Mouse (Mus musculus): ENCODE measurements around the gene Lalba. TPM values are rescaled to one million over a fixed set of nuclear protein-coding genes. Genes with fewer than 3 reads are reported as not detected.

The Lalba gene
- polyA plus RNA-seq, 1 experiment from 2014 or later, result not detected

DNA sequence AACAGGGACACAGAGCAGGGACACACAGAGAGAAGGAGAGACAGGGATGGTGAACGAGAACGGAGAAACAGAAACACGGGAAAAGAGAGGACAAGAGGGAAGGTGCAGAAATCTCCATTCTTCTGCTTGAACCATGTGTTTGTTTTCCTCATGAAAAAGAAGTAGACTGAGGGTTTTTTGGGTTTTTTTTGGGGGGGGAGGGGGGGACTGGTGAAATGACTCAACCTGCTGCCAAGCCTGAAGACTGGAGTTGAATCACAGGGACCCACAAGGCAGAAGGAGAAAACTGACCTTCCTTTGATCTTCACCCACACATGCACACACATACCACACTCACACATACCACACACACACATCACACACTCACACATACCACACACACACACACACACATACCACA, 20.8 kb upstream of the Lalba start:
- Histone ChIP-seq H3K9me3 (ENCODE audit: control insufficient read depth, low read length) (no peaks in the 10 kb centered on the region), H3K4me1 (ENCODE audit: control insufficient read depth, insufficient read depth, low read length) (no peaks in the 10 kb centered on the region), H3K9ac (ENCODE audit: low read depth, low read length) (no peak overlapping the region), H3K27ac (ENCODE audit: low read length) (no peak overlapping the region), H3K27me3 (replicated peaks; ENCODE audit: control insufficient read depth, insufficient read depth, low read length) (no peaks in the 10 kb centered on the region), H3K4me3 (ENCODE audit: low read length) (no peak overlapping the region), H3K4me2 (ENCODE audit: low read depth, low read length) (no peak overlapping the region), H3K36me3 (ENCODE audit: control insufficient read depth, insufficient read depth, low read length) (no peaks in the 10 kb centered on the region)
- WGBS, result 82% methylated on average over 3 of the region's 3 CpGs
- ATAC-seq, result no peak

DNA sequence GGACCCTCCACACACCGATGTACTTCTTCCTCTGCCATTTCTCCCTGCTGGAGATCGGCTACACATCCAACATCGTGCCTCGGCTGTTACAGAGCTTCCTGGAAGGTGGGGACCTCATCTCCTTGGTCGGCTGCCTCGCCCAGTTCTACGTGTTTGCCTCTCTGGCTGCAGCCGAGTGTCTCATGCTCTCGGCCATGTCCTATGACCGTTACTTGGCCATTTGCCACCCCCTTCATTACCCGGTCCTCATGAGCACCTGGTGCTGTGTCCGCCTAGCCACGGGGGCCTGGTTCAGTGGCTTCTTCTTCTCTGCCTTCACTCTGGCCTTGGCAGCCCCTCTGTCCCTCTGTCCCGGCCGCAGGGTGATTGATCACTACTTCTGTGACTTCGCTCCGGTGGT, 15.1 kb upstream of the Lalba start:
- H3K4me1 ChIP-seq (ENCODE audit: control insufficient read depth, insufficient read depth, low read length), result no peaks in the 10 kb centered on the region
- no peaks in the 10 kb centered on the region for H3K36me3 ChIP-seq (ENCODE audit: control insufficient read depth, insufficient read depth, low read length)
- H3K4me2 ChIP-seq (ENCODE audit: low read depth, low read length), result no peak overlapping the region
- H3K4me3 ChIP-seq (ENCODE audit: low read length), result no peak overlapping the region
- 85% methylated on average over 17 of the region's 17 CpGs for WGBS
- H3K9ac ChIP-seq (ENCODE audit: low read depth, low read length), result no peak overlapping the region
- H3K9me3 ChIP-seq (ENCODE audit: control insufficient read depth, low read length), result no peaks in the 10 kb centered on the region
- H3K27me3 ChIP-seq (replicated peaks; ENCODE audit: control insufficient read depth, insufficient read depth, low read length), result no peaks in the 10 kb centered on the region
- no peak overlapping the region for H3K27ac ChIP-seq (ENCODE audit: low read length)
- no peak for ATAC-seq

DNA sequence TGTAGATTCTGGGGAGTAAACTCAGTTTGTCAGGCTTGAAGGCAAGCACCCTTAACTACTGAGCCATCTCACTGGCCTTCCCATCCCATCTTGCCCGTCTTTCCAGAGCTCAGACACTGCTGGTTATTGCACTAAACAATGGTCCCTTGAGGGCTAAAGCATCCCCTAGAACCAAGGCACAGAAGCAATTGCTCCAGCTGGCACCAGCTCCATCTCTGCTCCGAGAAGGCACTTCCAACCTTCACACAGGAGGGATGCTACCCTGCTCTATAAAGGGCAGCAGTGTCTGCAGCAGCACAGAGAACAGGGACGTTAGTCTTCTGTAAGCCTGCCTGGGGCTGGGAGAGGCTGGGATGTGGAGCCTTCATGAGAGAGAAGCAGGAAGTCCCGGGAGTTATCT, 9.6 kb upstream of the Lalba start, which contains the start of gene Olfr279:
Olfr279 (plus strand) TSS at position 301 of the 400 bp plus-strand sequence.
- Histone ChIP-seq H3K27me3 (replicated peaks; ENCODE audit: control insufficient read depth, insufficient read depth, low read length) (no peaks in the 10 kb centered on the region), H3K9ac (ENCODE audit: low read depth, low read length) (no peak within 1 kb of the TSS), H3K4me3 (ENCODE audit: low read length) (no peak within 1 kb of the TSS), H3K36me3 (ENCODE audit: control insufficient read depth, insufficient read depth, low read length) (no peaks in the 10 kb centered on the region), H3K4me2 (ENCODE audit: low read depth, low read length) (no peak within 1 kb of the TSS), H3K4me1 (ENCODE audit: control insufficient read depth, insufficient read depth, low read length) (no peaks in the 10 kb centered on the region), H3K9me3 (ENCODE audit: control insufficient read depth, low read length) (no peaks in the 10 kb centered on the region), H3K27ac (ENCODE audit: low read length) (no peak within 1 kb of the TSS)
- ATAC-seq, result no peak
- 54% methylated on average over 4 of the region's 4 CpGs for WGBS

DNA sequence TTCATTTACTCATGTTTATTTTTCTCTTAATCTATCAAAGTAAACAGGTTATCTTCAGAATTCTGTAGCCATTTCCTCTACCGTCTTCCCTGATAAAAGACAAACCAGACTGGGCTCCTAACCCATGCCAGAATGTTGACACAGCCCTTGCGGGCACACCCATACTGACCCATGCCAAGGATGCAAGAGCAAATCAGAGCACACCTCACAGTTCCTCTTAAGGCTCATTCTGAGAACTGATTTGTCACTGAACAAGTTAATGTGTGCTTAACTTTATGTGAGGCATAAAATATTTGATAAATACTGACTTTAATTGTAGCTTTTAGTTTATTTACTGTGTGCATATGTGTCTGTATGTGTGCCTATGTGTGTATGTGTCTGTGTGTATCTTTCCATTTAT, 8.8 kb upstream of the Lalba start:
- H3K4me1 ChIP-seq (ENCODE audit: control insufficient read depth, insufficient read depth, low read length), result no peaks in the 10 kb centered on the region
- H3K9ac ChIP-seq (ENCODE audit: low read depth, low read length), result no peak overlapping the region
- H3K4me2 ChIP-seq (ENCODE audit: low read depth, low read length), result no peak overlapping the region
- WGBS, result 47% methylated on average over 2 of the region's 2 CpGs
- ATAC-seq, result no peak
- no peaks in the 10 kb centered on the region for H3K9me3 ChIP-seq (ENCODE audit: control insufficient read depth, low read length)
- no peaks in the 10 kb centered on the region for H3K27me3 ChIP-seq (replicated peaks; ENCODE audit: control insufficient read depth, insufficient read depth, low read length)
- no peak overlapping the region for H3K4me3 ChIP-seq (ENCODE audit: low read length)
- no peaks in the 10 kb centered on the region for H3K36me3 ChIP-seq (ENCODE audit: control insufficient read depth, insufficient read depth, low read length)
- H3K27ac ChIP-seq (ENCODE audit: low read length), result no peak overlapping the region

DNA sequence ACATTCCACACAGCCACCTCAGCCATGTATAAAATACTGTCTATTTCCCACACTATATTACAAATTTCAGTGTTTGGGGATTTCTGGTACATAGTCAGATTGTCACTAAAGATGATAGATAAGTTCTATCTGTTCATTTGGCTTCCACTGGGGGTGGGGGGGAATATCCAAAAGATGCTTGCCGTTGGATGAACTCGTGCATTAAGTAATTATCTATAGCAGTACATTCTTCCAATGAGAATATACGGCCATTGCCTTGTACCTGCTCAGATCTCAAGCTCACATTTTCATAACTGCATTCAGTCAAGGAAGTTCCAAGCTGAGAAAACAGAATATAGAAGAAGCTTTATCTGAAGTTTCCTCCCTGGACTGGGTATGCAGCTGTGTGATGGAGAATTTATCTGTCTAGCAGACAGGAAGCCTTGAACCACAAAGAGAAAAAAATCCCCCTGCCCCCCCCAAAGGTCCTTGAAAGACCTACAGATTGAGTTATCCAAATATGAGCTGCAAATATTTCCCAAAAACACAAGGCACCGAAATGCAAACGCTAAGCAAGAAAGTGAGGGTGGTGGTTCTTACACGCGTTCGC, 4.0 kb upstream of the Lalba start:
- no peak overlapping the region for H3K4me2 ChIP-seq (ENCODE audit: low read depth, low read length)
- H3K9me3 ChIP-seq (ENCODE audit: control insufficient read depth, low read length), result no peaks in the 10 kb centered on the region
- H3K4me3 ChIP-seq (ENCODE audit: low read length), result no peak overlapping the region
- H3K9ac ChIP-seq (ENCODE audit: low read depth, low read length), result no peak overlapping the region
- 96% methylated on average over 8 of the region's 8 CpGs for WGBS
- no peaks in the 10 kb centered on the region for H3K36me3 ChIP-seq (ENCODE audit: control insufficient read depth, insufficient read depth, low read length)
- no peaks in the 10 kb centered on the region for H3K27me3 ChIP-seq (replicated peaks; ENCODE audit: control insufficient read depth, insufficient read depth, low read length)
- ATAC-seq, result no peak
- H3K27ac ChIP-seq (ENCODE audit: low read length), result no peak overlapping the region
- H3K4me1 ChIP-seq (ENCODE audit: control insufficient read depth, insufficient read depth, low read length), result no peaks in the 10 kb centered on the region

DNA sequence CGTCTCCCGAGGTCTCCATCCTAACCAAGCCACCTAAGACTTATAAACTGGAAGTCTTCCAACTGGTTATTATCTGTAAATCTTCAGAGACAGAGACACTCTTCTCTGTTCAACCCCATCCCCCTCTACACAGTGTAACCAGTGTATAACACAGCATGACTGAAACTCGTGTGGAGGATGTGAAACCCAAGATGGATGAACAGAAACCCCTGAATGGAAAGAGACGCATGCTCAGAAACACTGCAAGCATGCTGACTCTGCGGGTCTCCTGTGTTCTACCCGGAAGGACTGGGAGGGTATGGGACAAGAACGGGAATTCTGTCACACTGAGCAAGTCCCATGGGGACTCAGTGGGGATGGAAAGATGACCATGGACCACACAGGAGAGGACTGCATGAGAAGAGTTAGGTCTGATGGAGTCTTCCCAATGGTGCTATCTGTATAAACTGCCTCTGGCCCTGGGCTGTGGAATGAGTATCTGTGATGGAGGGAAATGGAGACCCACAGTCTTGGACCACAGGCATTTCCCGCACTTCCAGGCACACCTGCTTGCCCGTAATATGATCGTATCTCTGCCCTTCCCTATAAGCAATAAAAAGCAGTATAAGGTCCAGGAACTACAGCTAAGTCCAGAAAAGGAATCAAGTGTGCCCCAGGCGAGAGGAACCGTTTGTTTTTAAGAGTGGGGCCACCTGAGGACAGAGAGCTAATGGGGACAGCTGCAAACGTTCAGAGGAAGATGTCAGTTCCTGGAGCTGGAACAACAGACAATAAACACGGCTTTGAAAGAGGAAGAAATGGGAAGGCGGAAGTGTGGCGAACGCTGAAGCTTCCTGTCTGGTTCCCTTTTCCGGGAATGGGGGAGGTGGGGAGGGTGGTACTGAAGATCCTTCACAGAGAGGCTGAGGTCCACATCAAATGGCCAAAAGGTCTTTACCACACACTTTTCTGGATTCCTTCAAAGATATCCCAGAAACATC, 1.7 kb upstream of the Lalba start:
- Histone ChIP-seq H3K27ac (ENCODE audit: low read length) (no peak overlapping the region), H3K4me2 (ENCODE audit: low read depth, low read length) (no peak overlapping the region), H3K4me3 (ENCODE audit: low read length) (no peak overlapping the region), H3K36me3 (ENCODE audit: control insufficient read depth, insufficient read depth, low read length) (no peaks in the 10 kb centered on the region), H3K9me3 (ENCODE audit: control insufficient read depth, low read length) (no peaks in the 10 kb centered on the region), H3K4me1 (ENCODE audit: control insufficient read depth, insufficient read depth, low read length) (no peaks in the 10 kb centered on the region), H3K9ac (ENCODE audit: low read depth, low read length) (no peak overlapping the region), H3K27me3 (replicated peaks; ENCODE audit: control insufficient read depth, insufficient read depth, low read length) (no peaks in the 10 kb centered on the region)
- ATAC-seq, result no peak
- 54% methylated on average over 18 of the region's 18 CpGs for WGBS

DNA sequence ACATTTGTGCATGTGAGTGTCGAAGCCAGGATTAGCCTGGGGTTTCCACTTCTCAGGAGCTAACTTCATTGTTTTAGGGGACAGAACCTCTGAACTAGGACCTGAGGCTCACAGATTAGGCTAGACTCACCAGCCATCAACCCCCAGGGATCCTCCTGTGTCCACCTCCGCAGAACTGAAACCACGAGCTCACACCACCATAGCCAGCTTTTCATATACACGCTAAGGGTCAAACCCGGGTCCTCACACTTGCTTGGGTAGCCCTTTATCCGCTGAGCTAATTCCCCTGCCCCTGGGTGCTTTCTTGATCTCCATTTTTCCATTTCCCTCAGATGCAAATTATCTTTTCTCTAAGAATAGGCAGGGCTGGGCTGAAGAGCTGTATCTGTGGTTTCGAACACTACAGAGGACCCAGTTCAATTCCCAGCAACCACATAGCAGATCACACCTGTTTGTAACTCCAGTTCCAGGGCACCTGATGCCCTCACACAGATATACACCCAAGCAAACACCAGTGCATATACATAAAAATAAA, 2.9 kb downstream of the Lalba start:
- Histone ChIP-seq H3K9ac (ENCODE audit: low read depth, low read length) (no peak overlapping the region), H3K36me3 (ENCODE audit: control insufficient read depth, insufficient read depth, low read length) (no peaks in the 10 kb centered on the region), H3K4me2 (ENCODE audit: low read depth, low read length) (no peak overlapping the region), H3K27me3 (replicated peaks; ENCODE audit: control insufficient read depth, insufficient read depth, low read length) (no peaks in the 10 kb centered on the region), H3K9me3 (ENCODE audit: control insufficient read depth, low read length) (no peaks in the 10 kb centered on the region), H3K4me3 (ENCODE audit: low read length) (no peak overlapping the region), H3K4me1 (ENCODE audit: control insufficient read depth, insufficient read depth, low read length) (no peaks in the 10 kb centered on the region), H3K27ac (ENCODE audit: low read length) (no peak overlapping the region)
- ATAC-seq, result no peak
- 77% methylated on average over 7 of the region's 7 CpGs for WGBS

DNA sequence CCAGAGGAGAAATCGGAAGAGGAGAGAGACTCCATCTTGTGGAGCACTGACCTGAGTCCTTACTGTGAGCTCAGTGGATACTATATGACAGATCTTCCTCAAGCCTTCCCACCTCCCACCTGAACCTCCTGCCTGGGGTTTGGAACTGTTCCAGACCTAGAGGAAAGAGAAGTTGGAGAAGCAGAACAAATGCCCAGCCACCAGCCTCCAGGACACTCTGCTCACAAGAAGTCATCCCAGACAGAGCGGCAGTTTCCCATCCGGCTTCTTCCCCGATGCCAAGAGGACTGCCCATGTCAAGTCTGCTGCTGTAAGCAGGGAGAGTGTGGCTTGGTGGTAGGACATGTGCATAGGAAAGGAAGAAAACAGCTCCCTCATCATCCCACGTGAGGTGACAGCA, 6.2 kb downstream of the Lalba start:
- H3K36me3 ChIP-seq (ENCODE audit: control insufficient read depth, insufficient read depth, low read length), result no peaks in the 10 kb centered on the region
- WGBS, result 77% methylated on average over 5 of the region's 5 CpGs
- no peak overlapping the region for H3K9ac ChIP-seq (ENCODE audit: low read depth, low read length)
- no peak overlapping the region for H3K4me3 ChIP-seq (ENCODE audit: low read length)
- H3K9me3 ChIP-seq (ENCODE audit: control insufficient read depth, low read length), result no peaks in the 10 kb centered on the region
- H3K27me3 ChIP-seq (replicated peaks; ENCODE audit: control insufficient read depth, insufficient read depth, low read length), result no peaks in the 10 kb centered on the region
- no peak overlapping the region for H3K4me2 ChIP-seq (ENCODE audit: low read depth, low read length)
- H3K27ac ChIP-seq (ENCODE audit: low read length), result no peak overlapping the region
- H3K4me1 ChIP-seq (ENCODE audit: control insufficient read depth, insufficient read depth, low read length), result no peaks in the 10 kb centered on the region
- no peak for ATAC-seq

DNA sequence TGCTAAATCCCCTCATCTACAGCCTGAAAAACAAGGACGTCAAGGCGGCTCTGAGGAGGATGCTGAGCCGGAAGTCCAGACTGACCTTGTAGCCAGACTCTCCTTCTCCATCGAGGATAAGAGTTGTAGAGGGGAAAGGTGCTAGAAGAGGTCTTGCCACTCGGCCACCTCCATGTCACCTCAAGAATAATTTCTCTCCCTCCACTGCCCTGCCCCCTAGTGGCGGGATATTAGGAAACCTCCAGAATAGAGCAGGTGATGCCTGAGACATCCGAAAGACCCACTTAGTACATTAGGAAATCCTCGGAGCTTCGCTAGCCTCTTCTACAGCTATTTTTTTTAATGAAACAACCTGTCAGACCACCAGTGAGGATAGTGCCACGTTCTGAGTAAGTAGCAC, 7.1 kb downstream of the Lalba start:
- H3K36me3 ChIP-seq (ENCODE audit: control insufficient read depth, insufficient read depth, low read length), result no peaks in the 10 kb centered on the region
- H3K27ac ChIP-seq (ENCODE audit: low read length), result no peak overlapping the region
- H3K9me3 ChIP-seq (ENCODE audit: control insufficient read depth, low read length), result no peaks in the 10 kb centered on the region
- no peak for ATAC-seq
- H3K4me2 ChIP-seq (ENCODE audit: low read depth, low read length), result no peak overlapping the region
- H3K4me1 ChIP-seq (ENCODE audit: control insufficient read depth, insufficient read depth, low read length), result no peaks in the 10 kb centered on the region
- no peaks in the 10 kb centered on the region for H3K27me3 ChIP-seq (replicated peaks; ENCODE audit: control insufficient read depth, insufficient read depth, low read length)
- H3K9ac ChIP-seq (ENCODE audit: low read depth, low read length), result no peak overlapping the region
- H3K4me3 ChIP-seq (ENCODE audit: low read length), result no peak overlapping the region
- WGBS, result 52% methylated on average over 10 of the region's 10 CpGs

Measured in intestine, embryonic 16.5 days (tissue).